8 mouse cellular contexts compared by ENCODE assay signal in genomic region chr15:101176795-101177691, GRCm38 (mm10). TPM values are rescaled to one million over a fixed set of nuclear protein-coding genes. Genes with fewer than 3 reads are reported as not detected.
DNase-seq lines count a peak whose midpoint lies in the region; ATAC-seq and TF ChIP-seq lines count a peak whose summit lies in the region.

No protein-coding gene starts in this region.

- H3K9ac ChIP-seq in forebrain, embryonic 13.5 days: 0 out of 2 replicates have a peak overlapping the region, but pooled peaks have one; percentile 16
- no peak overlapping the region for H3K9ac ChIP-seq in forebrain, embryonic 11.5 days (ENCODE audit: low read length)
- no peak overlapping the region for H3K9ac ChIP-seq in liver, adult 2 months (ENCODE audit: low read depth, low read length)
- H3K9ac ChIP-seq in stomach, postnatal 0 days (ENCODE audit: low read length): no peak overlapping the region

- no peak for TF ChIP-seq EP300 in stomach, postnatal 0 days (optimal IDR thresholded peaks at IDR 0.05)

- H3K4me3 ChIP-seq in forebrain, embryonic 13.5 days: no peak overlapping the region
- no peak overlapping the region for H3K4me3 ChIP-seq in forebrain, embryonic 11.5 days (ENCODE audit: low read depth, low read length)
- H3K4me3 ChIP-seq in megakaryocyte, embryonic 14.5 days (replicated peaks): peak overlapping the region; percentile 14
- no peak overlapping the region for H3K4me3 ChIP-seq in liver, adult 2 months (ENCODE audit: insufficient read depth, low read depth, low read length)
- H3K4me3 ChIP-seq in stomach, postnatal 0 days (ENCODE audit: low read depth, low read length): no peak overlapping the region

- H3K27me3 ChIP-seq in forebrain, embryonic 13.5 days: peaks cover 5% of the 10 kb centered on the region
- no peaks in the 10 kb centered on the region for H3K27me3 ChIP-seq in forebrain, embryonic 11.5 days (ENCODE audit: control insufficient read depth, insufficient read depth, low read length)
- H3K27me3 ChIP-seq in megakaryocyte, embryonic 14.5 days (replicated peaks): no peaks in the 10 kb centered on the region
- H3K27me3 ChIP-seq in liver, adult 2 months (ENCODE audit: control insufficient read depth, insufficient read depth, low read length): no peaks in the 10 kb centered on the region
- no peaks in the 10 kb centered on the region for H3K27me3 ChIP-seq in stomach, postnatal 0 days (ENCODE audit: control insufficient read depth, insufficient read depth, low read length)

- H3K4me1 ChIP-seq in forebrain, embryonic 13.5 days: peaks cover 72% of the 10 kb centered on the region
- H3K4me1 ChIP-seq in forebrain, embryonic 11.5 days (replicated peaks; ENCODE audit: control insufficient read depth, insufficient read depth, low read length): peaks cover 20% of the 10 kb centered on the region; the same call in 1 of the 2 replicates
- peaks cover 90% of the 10 kb centered on the region for H3K4me1 ChIP-seq in megakaryocyte, embryonic 14.5 days
- peaks cover 20% of the 10 kb centered on the region for H3K4me1 ChIP-seq in liver, adult 2 months (ENCODE audit: control insufficient read depth, insufficient read depth, low read length)
- H3K4me1 ChIP-seq in stomach, postnatal 0 days (replicated peaks; ENCODE audit: control insufficient read depth, insufficient read depth): peaks cover 13% of the 10 kb centered on the region

- no peak for ATAC-seq in forebrain, embryonic 13.5 days
- ATAC-seq in forebrain, embryonic 11.5 days (replicated peaks; ENCODE audit: low FRiP score): no peak
- ATAC-seq in megakaryocyte, adult 5-6 weeks (ENCODE audit: poor library complexity, severe bottlenecking): no peak
- peak; percentile 56 for ATAC-seq in stomach, postnatal 0 days (ENCODE audit: low FRiP score, low TSS enrichment)

- TF ChIP-seq POLR2A in liver, adult 2 months (IDR thresholded peaks at IDR 0.05; ENCODE audit: extremely low read depth, insufficient read depth, low read length): no peak

- H3K79me2 ChIP-seq in liver, adult 2 months (ENCODE audit: control insufficient read depth, insufficient read depth, low read length): peaks cover 27% of the 10 kb centered on the region; the same call in 1 of the 2 replicates

- H3K9me3 ChIP-seq in forebrain, embryonic 13.5 days (replicated peaks): no peaks in the 10 kb centered on the region
- H3K9me3 ChIP-seq in forebrain, embryonic 11.5 days (ENCODE audit: control insufficient read depth, low read length): no peaks in the 10 kb centered on the region
- no peaks in the 10 kb centered on the region for H3K9me3 ChIP-seq in megakaryocyte, embryonic 14.5 days
- no peaks in the 10 kb centered on the region for H3K9me3 ChIP-seq in stomach, postnatal 0 days (ENCODE audit: control insufficient read depth, low read length)

- H3K27ac ChIP-seq in forebrain, embryonic 13.5 days: no peak overlapping the region; the same call in 1 of the 2 replicates
- H3K27ac ChIP-seq in forebrain, embryonic 11.5 days (ENCODE audit: low read depth, low read length): no peak overlapping the region
- H3K27ac ChIP-seq in liver, adult 2 months (replicated peaks; ENCODE audit: insufficient read depth, low read depth, low read length): no peak overlapping the region
- peak overlapping the region; percentile 93 for H3K27ac ChIP-seq in stomach, postnatal 0 days (replicated peaks)

- no peaks in the 10 kb centered on the region for H3K36me3 ChIP-seq in forebrain, embryonic 13.5 days (ENCODE audit: poor library complexity, severe bottlenecking)
- no peaks in the 10 kb centered on the region for H3K36me3 ChIP-seq in forebrain, embryonic 11.5 days (ENCODE audit: control insufficient read depth, insufficient read depth, low read length)
- peaks cover 28% of the 10 kb centered on the region for H3K36me3 ChIP-seq in megakaryocyte, embryonic 14.5 days (replicated peaks; ENCODE audit: low read length)
- H3K36me3 ChIP-seq in liver, adult 2 months (ENCODE audit: control insufficient read depth, insufficient read depth, low read length): no peaks in the 10 kb centered on the region
- H3K36me3 ChIP-seq in stomach, postnatal 0 days (ENCODE audit: control insufficient read depth, insufficient read depth, low read length): no peaks in the 10 kb centered on the region

- 71% methylated on average over 8 of the region's 8 CpGs for WGBS in forebrain, embryonic 13.5 days
- 78% methylated on average over 8 of the region's 8 CpGs for WGBS in forebrain, embryonic 11.5 days
- 30% methylated on average over 8 of the region's 8 CpGs for WGBS in liver, adult 2 months
- WGBS in stomach, postnatal 0 days: 46% methylated on average over 8 of the region's 8 CpGs

- no peak for TF ChIP-seq CTCF in liver, adult 2 months (IDR thresholded peaks at IDR 0.05; ENCODE audit: low read depth, low read length)
- TF ChIP-seq CTCF in stomach, postnatal 0 days (IDR thresholded peaks at IDR 0.05; ENCODE audit: low read depth): no peak

- H3K4me2 ChIP-seq in forebrain, embryonic 13.5 days: peak overlapping the region; percentile 89
- H3K4me2 ChIP-seq in forebrain, embryonic 11.5 days (ENCODE audit: low read depth, low read length, severe bottlenecking): no peak overlapping the region
- peak overlapping the region; percentile 84 for H3K4me2 ChIP-seq in stomach, postnatal 0 days (replicated peaks; ENCODE audit: low read depth)

- DNase-seq in forebrain, embryonic 11.5 days (ENCODE audit: low spot score): no peak
- DNase-seq in liver, adult 2 months (ENCODE audit: extremely low read depth, low read depth, low spot score): peak; percentile 60
- DNase-seq in stomach, postnatal 0 days (ENCODE audit: low spot score): peak; percentile 65
- DNase-seq in right cerebral cortex, postnatal 25 days: no peak
- DNase-seq in embryo, embryonic 9.5 days (ENCODE audit: extremely low spot score): no peak

RNA-seq across cellular contexts. Expression of gene Acvr1b, which starts 3.2 kb away (rescaled TPM):
- 14.3 and 15.8 TPM in 2 replicates for polyA plus RNA-seq in forebrain, embryonic 13.5 days (2015; fragmentation: Nextera tagmentation; extraction: Ambion mirVana)
- 15.0 and 16.0 TPM in 2 replicates for polyA plus RNA-seq in forebrain, embryonic 11.5 days (2014; fragmentation: Nextera tagmentation; extraction: Ambion mirVana)
- 6.1 and 8.2 TPM in 2 replicates for polyA plus RNA-seq in megakaryocyte, embryonic 14.5 days (2012; ENCODE audit: insufficient read depth, low replicate concordance)
- 7.4 and 7.7 TPM in 2 replicates for total RNA-seq in megakaryocyte, adult 5-6 weeks (2015)
- 15.2 and 17.1 TPM in 2 replicates for total RNA-seq in megakaryocyte, adult 5-6 weeks (2017)
- total RNA-seq in liver, adult 2 months (2014; rRNA removed): 4.5 and 5.0 TPM in 2 replicates
- 9.4 and 9.6 TPM in 2 replicates for polyA plus RNA-seq in liver, adult 2 months (2012; rRNA removed)
- polyA plus RNA-seq in stomach, postnatal 0 days (2015; fragmentation: Nextera tagmentation; extraction: Ambion mirVana): 6.9 and 8.1 TPM in 2 replicates

RNA-seq across cellular contexts. Expression of gene Grasp, which starts 46.9 kb away (rescaled TPM):
- polyA plus RNA-seq in forebrain, embryonic 13.5 days (2015; fragmentation: Nextera tagmentation; extraction: Ambion mirVana): 1.3 and 1.5 TPM in 2 replicates
- polyA plus RNA-seq in forebrain, embryonic 11.5 days (2014; fragmentation: Nextera tagmentation; extraction: Ambion mirVana): 4.6 and 5.6 TPM in 2 replicates
- 0.47 TPM in 1 of 2 replicates, not detected in the other for polyA plus RNA-seq in megakaryocyte, embryonic 14.5 days (2012; ENCODE audit: insufficient read depth, low replicate concordance)
- total RNA-seq in megakaryocyte, adult 5-6 weeks (2015): 0.16 and 0.30 TPM in 2 replicates
- total RNA-seq in megakaryocyte, adult 5-6 weeks (2017): 0.29 and 0.85 TPM in 2 replicates
- 0.92 and 1.5 TPM in 2 replicates for total RNA-seq in liver, adult 2 months (2014; rRNA removed)
- polyA plus RNA-seq in liver, adult 2 months (2012; rRNA removed): 1.2 and 1.5 TPM in 2 replicates
- polyA plus RNA-seq in stomach, postnatal 0 days (2015; fragmentation: Nextera tagmentation; extraction: Ambion mirVana): 2.0 TPM in 2 replicates

RNA-seq across cellular contexts. Expression of gene Acvrl1, which starts 48.7 kb away (rescaled TPM):
- 5.0 and 5.3 TPM in 2 replicates for polyA plus RNA-seq in forebrain, embryonic 13.5 days (2015; fragmentation: Nextera tagmentation; extraction: Ambion mirVana)
- 7.2 and 7.7 TPM in 2 replicates for polyA plus RNA-seq in forebrain, embryonic 11.5 days (2014; fragmentation: Nextera tagmentation; extraction: Ambion mirVana)
- 2.1 and 7.9 TPM in 2 replicates for polyA plus RNA-seq in megakaryocyte, embryonic 14.5 days (2012; ENCODE audit: insufficient read depth, low replicate concordance)
- total RNA-seq in megakaryocyte, adult 5-6 weeks (2015): 6.9 and 8.2 TPM in 2 replicates
- 27.6 and 34.9 TPM in 2 replicates for total RNA-seq in megakaryocyte, adult 5-6 weeks (2017)
- 3.0 and 4.4 TPM in 2 replicates for total RNA-seq in liver, adult 2 months (2014; rRNA removed)
- 2.3 and 4.0 TPM in 2 replicates for polyA plus RNA-seq in liver, adult 2 months (2012; rRNA removed)
- 13.5 and 15.2 TPM in 2 replicates for polyA plus RNA-seq in stomach, postnatal 0 days (2015; fragmentation: Nextera tagmentation; extraction: Ambion mirVana)

Comparison
In these comparisons a context has a peak if more than half of its experiments do, and no peak if none do; other contexts are left out.
1. DNase-seq: peak in liver, adult 2 months (single experiment) and stomach, postnatal 0 days (single experiment); none in forebrain, embryonic 11.5 days (single experiment), right cerebral cortex, postnatal 25 days (single experiment) and embryo, embryonic 9.5 days (single experiment).